Mouse (Mus musculus): ENCODE data around the gene Ankrd28.

Ankrd28 gene

GRCm38 (mm10) chr14:31715669-31716068 lies 114.8 kb downstream of the Ankrd28 start:
- no peak for DNase-seq (ENCODE audit: low spot score)

- no peak for DNase-seq (ENCODE audit: low spot score)
Observed at GRCm38 (mm10) chr14:31709343-31709742, 121.1 kb downstream of the Ankrd28 start.

GRCm38 (mm10) chr14:31700376-31700775 lies 130.1 kb downstream of the Ankrd28 start:
- no peak for DNase-seq (ENCODE audit: low spot score)

GRCm38 (mm10) chr14:31697755-31698154 lies 132.7 kb downstream of the Ankrd28 start:
- DNase-seq (ENCODE audit: low spot score) = no peak

GRCm38 (mm10) chr14:31697346-31697745 lies 133.1 kb downstream of the Ankrd28 start:
- no peak for DNase-seq (ENCODE audit: low spot score)

GRCm38 (mm10) chr14:31696985-31697303 lies 133.5 kb downstream of the Ankrd28 start:
- DNase-seq (ENCODE audit: low spot score) = no peak

GRCm38 (mm10) chr14:31696206-31696984 lies 134.1 kb downstream of the Ankrd28 start:
- no peak for DNase-seq (ENCODE audit: low spot score)

GRCm38 (mm10) chr14:31692536-31692935 lies 137.9 kb downstream of the Ankrd28 start:
- DNase-seq (ENCODE audit: low spot score) = no peak

- no peak for DNase-seq (ENCODE audit: low spot score)
Observed at GRCm38 (mm10) chr14:31686231-31686630, 144.2 kb downstream of the Ankrd28 start.

GRCm38 (mm10) chr14:31685680-31686079 lies 144.8 kb downstream of the Ankrd28 start:
- no peak for DNase-seq (ENCODE audit: low spot score)

- no peak for DNase-seq (ENCODE audit: low spot score)
Observed at GRCm38 (mm10) chr14:31684343-31685040, 146.0 kb downstream of the Ankrd28 start.

- DNase-seq (ENCODE audit: low spot score) = no peak
Observed at GRCm38 (mm10) chr14:31683610-31684009, 146.8 kb downstream of the Ankrd28 start.

- DNase-seq (ENCODE audit: low spot score) = no peak
Observed at GRCm38 (mm10) chr14:31681931-31682555, 148.4 kb downstream of the Ankrd28 start.

GRCm38 (mm10) chr14:31681291-31681690 lies 149.2 kb downstream of the Ankrd28 start:
- no peak for DNase-seq (ENCODE audit: low spot score)

- DNase-seq (ENCODE audit: low spot score) = no peak
Observed at GRCm38 (mm10) chr14:31680656-31681055, 149.8 kb downstream of the Ankrd28 start.

GRCm38 (mm10) chr14:31671635-31672320 lies 158.7 kb downstream of the Ankrd28 start:
- no peak for DNase-seq (ENCODE audit: low spot score)

GRCm38 (mm10) chr14:31669642-31670490 lies 160.6 kb downstream of the Ankrd28 start:
- DNase-seq (ENCODE audit: low spot score) = no peak

GRCm38 (mm10) chr14:31669161-31669611 lies 161.3 kb downstream of the Ankrd28 start:
- peak; percentile 50 for DNase-seq (ENCODE audit: low spot score)

GRCm38 (mm10) chr14:31668326-31668725 lies 162.1 kb downstream of the Ankrd28 start:
- DNase-seq (ENCODE audit: low spot score) = no peak

GRCm38 (mm10) chr14:31667741-31668140 lies 162.7 kb downstream of the Ankrd28 start:
- no peak for DNase-seq (ENCODE audit: low spot score)

- DNase-seq (ENCODE audit: low spot score) = no peak
Observed at GRCm38 (mm10) chr14:31666931-31667705, 163.3 kb downstream of the Ankrd28 start.

Data from testis, postnatal 10 days (tissue).